Mouse (Mus musculus) cerebellum, adult 11 months (tissue): ENCODE results near the gene Clec14a.
"Not testable (repeated sequence)": the region's sequence is repeated elsewhere in the genome, so short reads cannot be mapped to it uniquely, and the experiment has no call there.

Experiments used
- DNase-seq: peaks from one replicate; pipeline ENCODE4 v3.0.0; 2022

Gene Clec14a

GRCm38 (mm10) chr12:58268563-58269501 lies at the start of gene Clec14a:
Clec14a (minus strand) TSS chr12:58269290.
- no peak for DNase-seq

GRCm38 (mm10) chr12:58307835-58308234 lies 38.7 kb upstream of the Clec14a start:
- DNase-seq: no peak

- DNase-seq: not testable (repeated sequence)
Measured at GRCm38 (mm10) chr12:58306402-58306801, 37.3 kb upstream of the Clec14a start.

- DNase-seq: no peak
Measured at GRCm38 (mm10) chr12:58305567-58305966, 36.5 kb upstream of the Clec14a start.

GRCm38 (mm10) chr12:58296980-58297379 lies 27.9 kb upstream of the Clec14a start:
- no peak for DNase-seq

- DNase-seq: no peak
Measured at GRCm38 (mm10) chr12:58285912-58286311, 16.8 kb upstream of the Clec14a start.

- DNase-seq: no peak
Measured at GRCm38 (mm10) chr12:58270520-58270919, 1.4 kb upstream of the Clec14a start.

GRCm38 (mm10) chr12:58269505-58269904 lies 415 bp upstream of the Clec14a start:
- DNase-seq: no peak

GRCm38 (mm10) chr12:58268186-58268562 lies 916 bp downstream of the Clec14a start:
- no peak for DNase-seq

- DNase-seq: no peak
Measured at GRCm38 (mm10) chr12:58267779-58268178, 1.3 kb downstream of the Clec14a start.

- DNase-seq: no peak
Measured at GRCm38 (mm10) chr12:58251901-58252300, 17.2 kb downstream of the Clec14a start.

- DNase-seq: no peak
Measured at GRCm38 (mm10) chr12:58232489-58232888, 36.6 kb downstream of the Clec14a start.

- no peak for DNase-seq
Measured at GRCm38 (mm10) chr12:58225644-58226043, 43.4 kb downstream of the Clec14a start.

GRCm38 (mm10) chr12:58219078-58219477 lies 50.0 kb downstream of the Clec14a start:
- DNase-seq: no peak

- DNase-seq: no peak
Measured at GRCm38 (mm10) chr12:58216218-58216617, 52.9 kb downstream of the Clec14a start.
